Mouse (Mus musculus) myocyte (in vitro differentiated cells): ENCODE data around the gene Atg9a. TPM values are rescaled to one million over a fixed set of nuclear protein-coding genes. Genes with fewer than 3 reads are reported as not detected.

Experiments
- H3K27me3 ChIP-seq: one replicate; pipeline ENCODE4 v1.6.1; 2011; ENCODE audit not compliant: control insufficient read depth, insufficient read depth, insufficient read length
- H3K36me3 ChIP-seq: one replicate; pipeline ENCODE4 v1.6.1; 2011; ENCODE audit not compliant: control insufficient read depth, insufficient read depth
- H3K4me2 ChIP-seq: one replicate; pipeline ENCODE4 v1.6.1; 2011; ENCODE audit warnings: low read depth, control low read depth
- H3K4me3 ChIP-seq: one replicate; pipeline ENCODE4 v1.5.1; 2011; ENCODE audit warnings: mild to moderate bottlenecking, control low read depth, moderate library complexity
- H3K79me2 ChIP-seq: one replicate; pipeline ENCODE4 v1.6.1; 2011; ENCODE audit not compliant: control insufficient read depth, insufficient read depth
- H3ac ChIP-seq: one replicate; pipeline ENCODE4 v1.6.1; 2011; ENCODE audit not compliant: control insufficient read depth, insufficient read length
- MAX ChIP-seq: IDR thresholded peaks from one replicate; pipeline ENCODE4 v1.6.1; 2011; ENCODE audit warnings: low read depth, mild to moderate bottlenecking, control low read depth
- POLR2AphosphoS2 ChIP-seq: IDR thresholded peaks from one replicate; pipeline ENCODE4 v1.6.1; 2011; ENCODE audit warnings: low read depth, control low read depth; ENCODE audit not compliant: insufficient read length
- polyA plus RNA-seq: library from polyadenylated mRNA; unstranded; fragments of >200 nt; fragmentation: generic; extraction: Trizol; gene quantifications from one replicate; pipeline ENCODE4 v1.2.1, GENCODE M21; 2012; ENCODE audit warnings: missing spikeins

Atg9a gene
- polyA plus RNA-seq, 1 experiment = 44.6 TPM

GRCm38 (mm10) chr1:75133421-75134207, 58.4 kb downstream of the Atg9a start, which contains the start of gene Slc23a3:
Gene Slc23a3, minus strand, starts transcription at chr1:75133890.
- Histone ChIP-seq H3K4me2 (no peak within 1 kb of the TSS), H3K27me3 (no peaks in the 10 kb centered on the region), H3K79me2 (no peaks in the 10 kb centered on the region), H3K4me3 (no peak within 1 kb of the TSS), H3K36me3 (peaks cover 11% of the 10 kb centered on the region), H3ac (no peak within 1 kb of the TSS)
- TF ChIP-seq MAX (no peak), POLR2AphosphoS2 (no peak)

Other genes starting within 250 kb of the Atg9a start
- 0.07 TPM for gene Ihh, start 240.5 kb downstream of the Atg9a start, polyA plus RNA-seq
- gene Nhej1, start 67.0 kb downstream of the Atg9a start, polyA plus RNA-seq = 4.5 TPM
- gene Slc23a3, start 58.3 kb downstream of the Atg9a start, polyA plus RNA-seq = 0.08 TPM
- 53.7 TPM for gene Cnppd1, start 49.5 kb downstream of the Atg9a start, polyA plus RNA-seq
- 33.9 TPM for gene Retreg2, start 49.4 kb downstream of the Atg9a start, polyA plus RNA-seq
- gene Zfand2b, start 23.6 kb downstream of the Atg9a start, polyA plus RNA-seq = 43.4 TPM
- 61.4 TPM for gene Abcb6, start 11.8 kb downstream of the Atg9a start, polyA plus RNA-seq
- gene Ankzf1, start within 50 bp of the Atg9a start, polyA plus RNA-seq = 11.4 TPM
- 2.0 TPM for gene Glb1l, start 18.6 kb upstream of the Atg9a start, polyA plus RNA-seq
- 86.4 TPM for gene Stk16, start 18.6 kb upstream of the Atg9a start, polyA plus RNA-seq
- gene Tuba4a, start 27.7 kb upstream of the Atg9a start, polyA plus RNA-seq = 210 TPM
- 0.11 TPM for gene A630095N17Rik, start 39.9 kb upstream of the Atg9a start, polyA plus RNA-seq
- gene Dnajb2, start 44.2 kb upstream of the Atg9a start, polyA plus RNA-seq = 54.1 TPM
- gene Ptprn, start 72.3 kb upstream of the Atg9a start, polyA plus RNA-seq = 3.6 TPM
- not detected for gene Resp18, start 86.2 kb upstream of the Atg9a start, polyA plus RNA-seq
- gene Dnpep, start 125.8 kb upstream of the Atg9a start, polyA plus RNA-seq = 170 TPM
- gene Des, start 168.1 kb upstream of the Atg9a start, polyA plus RNA-seq = 2,193 TPM
- 42.3 TPM for gene Speg, start 183.1 kb upstream of the Atg9a start, polyA plus RNA-seq
- gene Gmppa, start 243.7 kb upstream of the Atg9a start, polyA plus RNA-seq = 106 TPM